Mouse (Mus musculus) intestine, embryonic 16.5 days (tissue): Measurements from ENCODE around the gene Gm20721. TPM values are rescaled to one million over a fixed set of nuclear protein-coding genes. Genes with fewer than 3 reads are reported as not detected.
"Not testable (repeated sequence)": the region's sequence is repeated elsewhere in the genome, so short reads cannot be mapped to it uniquely, and the experiment has no call there.

Experiments used
- ATAC-seq: fragments of 200-750 bp; cut with Nextera tagmentation; 2 replicates; pipeline ENCODE4 v1.8.0; 2017; ENCODE audit warnings: moderate TSS enrichment, moderate library complexity
- H3K27ac ChIP-seq: fragments of 300-500 bp; sonication (generic); 2 replicates; pipeline ENCODE4 v1.5.1; 2014; ENCODE audit warnings: mild to moderate bottlenecking, low read length
- H3K27me3 ChIP-seq: fragments of 300-500 bp; sonication (generic); replicated peaks from 2 replicates; pipeline ENCODE4 v1.6.1; 2014; ENCODE audit warnings: low read length, control low read depth, mixed read lengths; ENCODE audit not compliant: control insufficient read depth, insufficient read depth
- H3K36me3 ChIP-seq: fragments of 300-500 bp; sonication (generic); 2 replicates; pipeline ENCODE4 v1.6.1; 2014; ENCODE audit warnings: low read length, control low read depth; ENCODE audit not compliant: control insufficient read depth, insufficient read depth
- H3K4me1 ChIP-seq: fragments of 300-500 bp; sonication (generic); 2 replicates; pipeline ENCODE4 v1.6.1; 2014; ENCODE audit warnings: low read length, control low read depth, mixed read lengths; ENCODE audit not compliant: control insufficient read depth, insufficient read depth
- H3K4me2 ChIP-seq: fragments of 300-500 bp; sonication (generic); 2 replicates; pipeline ENCODE4 v1.6.1; 2014; ENCODE audit warnings: low read depth, low read length, control low read depth
- H3K4me3 ChIP-seq: fragments of 300-500 bp; sonication (generic); 2 replicates; pipeline ENCODE4 v1.5.1; 2014; ENCODE audit warnings: mild to moderate bottlenecking, low read length
- H3K9ac ChIP-seq: fragments of 300-500 bp; sonication (generic); 2 replicates; pipeline ENCODE4 v1.6.1; 2014; ENCODE audit warnings: low read depth, low read length
- H3K9me3 ChIP-seq: fragments of 300-500 bp; sonication (generic); 2 replicates; pipeline ENCODE4 v1.6.1; 2016; ENCODE audit warnings: low read length, control low read depth; ENCODE audit not compliant: control insufficient read depth
- WGBS: fragments of 180-500 bp; shearing (Covaris S2); extraction: QIAGEN DNeasy Blood & Tissue Kit; methylation state at CpG from one replicate; pipeline ENCODE4 v1.1.7; 2014; 5-methylcytosine and 5-hydroxymethylcytosine counted together
- polyA plus RNA-seq: library from polyadenylated mRNA; unstranded; fragments of >200 nt; fragmentation: Nextera tagmentation; extraction: Ambion mirVana; gene quantifications from 2 replicates; pipeline ENCODE4 v1.2.1, GENCODE M21; 2015

The Gm20721 gene
- polyA plus RNA-seq, 1 experiment from 2014 or later = 98.1 TPM

GRCm38 (mm10) chr2:174326481-174326880 is 20.0 kb downstream of the Gm20721 start:
- Histone ChIP-seq H3K9me3 (peaks cover 3% of the 10 kb centered on the region; the same call in 1 of the 2 replicates), H3K4me3 (peak overlapping the region; percentile 98), H3K4me2 (peak overlapping the region; percentile 73), H3K27me3 (no peaks in the 10 kb centered on the region), H3K4me1 (peaks cover 5% of the 10 kb centered on the region; the same call in 1 of the 2 replicates), H3K36me3 (no peaks in the 10 kb centered on the region), H3K9ac (peak overlapping the region; percentile 100), H3K27ac (no peak overlapping the region)
- WGBS = 64% methylated on average over 8 of the region's 8 CpGs
- no peak for ATAC-seq

GRCm38 (mm10) chr2:174325989-174326388 is 20.5 kb downstream of the Gm20721 start:
- Histone ChIP-seq H3K9me3 (peaks cover 3% of the 10 kb centered on the region; the same call in 1 of the 2 replicates), H3K27me3 (no peaks in the 10 kb centered on the region), H3K4me3 (no peak overlapping the region), H3K9ac (no peak overlapping the region), H3K36me3 (no peaks in the 10 kb centered on the region), H3K4me2 (peak overlapping the region; percentile 73), H3K27ac (no peak overlapping the region), H3K4me1 (peaks cover 5% of the 10 kb centered on the region; the same call in 1 of the 2 replicates)
- no peak for ATAC-seq
- WGBS = 69% methylated on average over 4 of the region's 4 CpGs

- no peak for ATAC-seq
These were observed 29.9 kb downstream of the Gm20721 start for GRCm38 (mm10) chr2:174316661-174317060.

GRCm38 (mm10) chr2:174315445-174315844 is 31.1 kb downstream of the Gm20721 start:
- H3K27me3 ChIP-seq, H3K4me2 ChIP-seq, H3K4me3 ChIP-seq, H3K36me3 ChIP-seq, H3K9ac ChIP-seq, ATAC-seq, H3K27ac ChIP-seq, H3K9me3 ChIP-seq, H3K4me1 ChIP-seq: not testable (repeated sequence)

More at GRCm38 (mm10) chr2:174316661-174317060, 29.9 kb downstream of the Gm20721 start:
- Histone ChIP-seq H3K4me3 (no peak overlapping the region), H3K4me2 (no peak overlapping the region), H3K27me3 (no peaks in the 10 kb centered on the region), H3K9me3 (no peaks in the 10 kb centered on the region), H3K4me1 (peaks cover 3% of the 10 kb centered on the region; the same call in 1 of the 2 replicates), H3K36me3 (no peaks in the 10 kb centered on the region), H3K9ac (no peak overlapping the region), H3K27ac (no peak overlapping the region)
- WGBS = 87% methylated on average over 9 of the region's 9 CpGs

- Histone ChIP-seq H3K27ac (no peak overlapping the region), H3K27me3 (no peaks in the 10 kb centered on the region)
- peak; percentile 41 for ATAC-seq
These were observed 33.9 kb downstream of the Gm20721 start for GRCm38 (mm10) chr2:174312661-174313060.

GRCm38 (mm10) chr2:174312118-174312647 is 34.3 kb downstream of the Gm20721 start:
- peak; percentile 87 for ATAC-seq
- Histone ChIP-seq H3K4me2 (no peak overlapping the region), H3K36me3 (no peaks in the 10 kb centered on the region), H3K9ac (no peak overlapping the region), H3K4me3 (no peak overlapping the region), H3K27ac (no peak overlapping the region), H3K4me1 (peaks cover 6% of the 10 kb centered on the region; the same call in 1 of the 2 replicates), H3K9me3 (no peaks in the 10 kb centered on the region), H3K27me3 (no peaks in the 10 kb centered on the region)
- 24% methylated on average over 4 of the region's 4 CpGs for WGBS

More at GRCm38 (mm10) chr2:174312661-174313060, 33.9 kb downstream of the Gm20721 start:
- Histone ChIP-seq H3K9me3 (no peaks in the 10 kb centered on the region), H3K9ac (no peak overlapping the region), H3K4me2 (no peak overlapping the region), H3K36me3 (no peaks in the 10 kb centered on the region), H3K4me3 (no peak overlapping the region), H3K4me1 (peaks cover 6% of the 10 kb centered on the region; the same call in 1 of the 2 replicates)
- 57% methylated on average over 2 of the region's 2 CpGs for WGBS

- Histone ChIP-seq H3K9ac (no peak overlapping the region), H3K4me3 (no peak overlapping the region), H3K4me1 (peaks cover 6% of the 10 kb centered on the region; the same call in 1 of the 2 replicates), H3K27me3 (no peaks in the 10 kb centered on the region), H3K4me2 (no peak overlapping the region), H3K36me3 (no peaks in the 10 kb centered on the region), H3K27ac (no peak overlapping the region), H3K9me3 (no peaks in the 10 kb centered on the region)
- 78% methylated on average over 1 of the region's 1 CpGs for WGBS
- no peak for ATAC-seq
These were observed 34.9 kb downstream of the Gm20721 start for GRCm38 (mm10) chr2:174311613-174312012.

- H3K27ac ChIP-seq = no peak overlapping the region
- no peak for ATAC-seq
- H3K9me3 ChIP-seq = no peaks in the 10 kb centered on the region
- no peak overlapping the region for H3K4me3 ChIP-seq
- WGBS = 14% methylated on average over 7 of the region's 7 CpGs
- no peak overlapping the region for H3K9ac ChIP-seq
- no peak overlapping the region for H3K4me2 ChIP-seq
- peaks cover 6% of the 10 kb centered on the region; the same call in 1 of the 2 replicates for H3K4me1 ChIP-seq
- H3K27me3 ChIP-seq = no peaks in the 10 kb centered on the region
- H3K36me3 ChIP-seq = no peaks in the 10 kb centered on the region
These were observed 35.5 kb downstream of the Gm20721 start for GRCm38 (mm10) chr2:174310913-174311514.

GRCm38 (mm10) chr2:174307903-174308302 is 38.6 kb downstream of the Gm20721 start:
- Histone ChIP-seq H3K27ac (no peak overlapping the region), H3K4me1 (peaks cover 6% of the 10 kb centered on the region; the same call in 1 of the 2 replicates), H3K27me3 (no peaks in the 10 kb centered on the region), H3K9me3 (no peaks in the 10 kb centered on the region), H3K9ac (no peak overlapping the region), H3K4me3 (no peak overlapping the region), H3K4me2 (no peak overlapping the region), H3K36me3 (no peaks in the 10 kb centered on the region)
- no peak for ATAC-seq
- WGBS = 71% methylated on average over 3 of the region's 3 CpGs
